Mouse (Mus musculus): ENCODE measurements around the gene Zfp57. TPM values are rescaled to one million over a fixed set of nuclear protein-coding genes. Genes with fewer than 3 reads are reported as not detected.
"Not testable (repeated sequence)": the region's sequence is repeated elsewhere in the genome, so short reads cannot be mapped to it uniquely, and the experiment has no call there.

The Zfp57 gene
- total RNA-seq (2022): 10 to 100 TPM in 1 of 4 experiments, 1 to 10 TPM in 3; 8.1 to 10.5 (median 9.0) TPM

GRCm38 (mm10) chr17:37000863-37001262 is at the start of gene Zfp57:
Gene Zfp57, plus strand, starts transcription at chr17:37001163.
- DNase-seq (ENCODE audit: low spot score in 2 of 2): no peak

GRCm38 (mm10) chr17:36952631-36953030 is 48.3 kb upstream of the Zfp57 start:
- no peak for DNase-seq (ENCODE audit: low spot score in 2 of 2)

GRCm38 (mm10) chr17:36953062-36953461 is 47.9 kb upstream of the Zfp57 start:
- no peak for DNase-seq (ENCODE audit: low spot score in 2 of 2)

GRCm38 (mm10) chr17:36957999-36958743 is 42.8 kb upstream of the Zfp57 start, which contains the start of the genes Znrd1 and Znrd1as:
Gene Znrd1, minus strand, starts transcription at chr17:36958559.
Gene Znrd1as, plus strand, starts transcription at chr17:36958592.
- peak; percentile 91 to 96 for DNase-seq (ENCODE audit: low spot score in 2 of 2)

- no peak for DNase-seq (ENCODE audit: low spot score in 2 of 2)
These were observed 42.1 kb upstream of the Zfp57 start for GRCm38 (mm10) chr17:36958884-36959283.

GRCm38 (mm10) chr17:36961125-36961524 is 39.8 kb upstream of the Zfp57 start:
- no peak for DNase-seq (ENCODE audit: low spot score in 2 of 2)

GRCm38 (mm10) chr17:36966875-36967274 is 34.1 kb upstream of the Zfp57 start:
- DNase-seq (ENCODE audit: low spot score in 2 of 2): no peak

GRCm38 (mm10) chr17:36970316-36970890 is 30.6 kb upstream of the Zfp57 start:
- DNase-seq (ENCODE audit: low spot score in 2 of 2): no peak

GRCm38 (mm10) chr17:36971172-36971850 is 29.7 kb upstream of the Zfp57 start:
- no peak for DNase-seq (ENCODE audit: low spot score in 2 of 2)

GRCm38 (mm10) chr17:36972791-36973190 is 28.2 kb upstream of the Zfp57 start:
- no peak for DNase-seq (ENCODE audit: low spot score in 2 of 2)

GRCm38 (mm10) chr17:36973271-36973787 is 27.6 kb upstream of the Zfp57 start:
- no peak for DNase-seq (ENCODE audit: low spot score in 2 of 2)

GRCm38 (mm10) chr17:36981221-36981813 is 19.6 kb upstream of the Zfp57 start, which contains the start of gene 2410137M14Rik:
Gene 2410137M14Rik, minus strand, starts transcription at chr17:36981237.
- peak; percentile 27 to 37 for DNase-seq (ENCODE audit: low spot score in 2 of 2)

GRCm38 (mm10) chr17:36981845-36982244 is 19.1 kb upstream of the Zfp57 start:
- DNase-seq (ENCODE audit: low spot score in 2 of 2): no peak

GRCm38 (mm10) chr17:36982253-36983155 is 18.5 kb upstream of the Zfp57 start:
- DNase-seq (ENCODE audit: low spot score in 2 of 2): no peak

GRCm38 (mm10) chr17:36988475-36988874 is 12.5 kb upstream of the Zfp57 start:
- DNase-seq (ENCODE audit: low spot score in 2 of 2): no peak

GRCm38 (mm10) chr17:36989437-36989836 is 11.5 kb upstream of the Zfp57 start, which contains the start of gene H2-M5:
Gene H2-M5, minus strand, starts transcription at chr17:36989537.
- no peak for DNase-seq (ENCODE audit: low spot score in 2 of 2)

- DNase-seq (ENCODE audit: low spot score in 2 of 2): not testable (repeated sequence)
These were observed 10.3 kb upstream of the Zfp57 start for GRCm38 (mm10) chr17:36990630-36991029.

GRCm38 (mm10) chr17:36992336-36993104 is 8.4 kb upstream of the Zfp57 start:
- DNase-seq (ENCODE audit: low spot score in 2 of 2): no peak

- no peak for DNase-seq (ENCODE audit: low spot score in 2 of 2)
These were observed 7.1 kb upstream of the Zfp57 start for GRCm38 (mm10) chr17:36993770-36994325.
